Mouse (Mus musculus) embryonic facial prominence, embryonic 12.5 days (tissue): ENCODE data around the gene Map2k1. TPM values are rescaled to one million over a fixed set of nuclear protein-coding genes. Genes with fewer than 3 reads are reported as not detected.
"Not testable (repeated sequence)": the region's sequence is repeated elsewhere in the genome, so short reads cannot be mapped to it uniquely, and the experiment has no call there.

Experiments
- ATAC-seq: fragments of 200-750 bp; cut with Nextera tagmentation; 2 replicates; pipeline ENCODE4 v1.8.0; 2017; ENCODE audit not compliant: insufficient number of reproducible peaks, insufficient read depth, low FRiP score, low TSS enrichment
- H3K27ac ChIP-seq: fragments of 300-500 bp; sonication (generic); 2 replicates; pipeline ENCODE4 v1.5.1; 2016; ENCODE audit warnings: mild to moderate bottlenecking
- H3K27me3 ChIP-seq: fragments of 300-500 bp; sonication (generic); 2 replicates; pipeline ENCODE4 v1.6.1; 2016; ENCODE audit warnings: mild to moderate bottlenecking, moderate library complexity
- H3K36me3 ChIP-seq: fragments of 300-500 bp; sonication (generic); 2 replicates; pipeline ENCODE4 v1.6.1; 2016; ENCODE audit warnings: mild to moderate bottlenecking
- H3K4me1 ChIP-seq: fragments of 300-500 bp; sonication (generic); 2 replicates; pipeline ENCODE4 v1.6.1; 2016
- H3K4me2 ChIP-seq: fragments of 300-500 bp; sonication (generic); replicated peaks from 2 replicates; pipeline ENCODE4 v1.6.1; 2016; ENCODE audit warnings: mild to moderate bottlenecking, moderate library complexity
- H3K4me3 ChIP-seq: fragments of 300-500 bp; sonication (generic); 2 replicates; pipeline ENCODE4 v1.5.1; 2016; ENCODE audit warnings: mild to moderate bottlenecking
- H3K9ac ChIP-seq: fragments of 300-500 bp; sonication (generic); 2 replicates; pipeline ENCODE4 v1.6.1; 2016; ENCODE audit warnings: mild to moderate bottlenecking, moderate library complexity
- H3K9me3 ChIP-seq: fragments of 300-500 bp; sonication (generic); 2 replicates; pipeline ENCODE4 v1.6.1; 2016; ENCODE audit warnings: mild to moderate bottlenecking, moderate library complexity
- WGBS: fragments of 180-500 bp; shearing (Covaris S2); methylation state at CpG from one replicate; pipeline ENCODE4 v1.1.7; 2016; 5-methylcytosine and 5-hydroxymethylcytosine counted together
- polyA plus RNA-seq: library from polyadenylated mRNA; unstranded; fragments of >200 nt; fragmentation: Nextera tagmentation; extraction: Ambion mirVana; gene quantifications from 2 replicates; pipeline ENCODE4 v1.2.1, GENCODE M21; 2016

The Map2k1 gene
- polyA plus RNA-seq, result 77.0 and 79.1 TPM in 2 replicates

DNA sequence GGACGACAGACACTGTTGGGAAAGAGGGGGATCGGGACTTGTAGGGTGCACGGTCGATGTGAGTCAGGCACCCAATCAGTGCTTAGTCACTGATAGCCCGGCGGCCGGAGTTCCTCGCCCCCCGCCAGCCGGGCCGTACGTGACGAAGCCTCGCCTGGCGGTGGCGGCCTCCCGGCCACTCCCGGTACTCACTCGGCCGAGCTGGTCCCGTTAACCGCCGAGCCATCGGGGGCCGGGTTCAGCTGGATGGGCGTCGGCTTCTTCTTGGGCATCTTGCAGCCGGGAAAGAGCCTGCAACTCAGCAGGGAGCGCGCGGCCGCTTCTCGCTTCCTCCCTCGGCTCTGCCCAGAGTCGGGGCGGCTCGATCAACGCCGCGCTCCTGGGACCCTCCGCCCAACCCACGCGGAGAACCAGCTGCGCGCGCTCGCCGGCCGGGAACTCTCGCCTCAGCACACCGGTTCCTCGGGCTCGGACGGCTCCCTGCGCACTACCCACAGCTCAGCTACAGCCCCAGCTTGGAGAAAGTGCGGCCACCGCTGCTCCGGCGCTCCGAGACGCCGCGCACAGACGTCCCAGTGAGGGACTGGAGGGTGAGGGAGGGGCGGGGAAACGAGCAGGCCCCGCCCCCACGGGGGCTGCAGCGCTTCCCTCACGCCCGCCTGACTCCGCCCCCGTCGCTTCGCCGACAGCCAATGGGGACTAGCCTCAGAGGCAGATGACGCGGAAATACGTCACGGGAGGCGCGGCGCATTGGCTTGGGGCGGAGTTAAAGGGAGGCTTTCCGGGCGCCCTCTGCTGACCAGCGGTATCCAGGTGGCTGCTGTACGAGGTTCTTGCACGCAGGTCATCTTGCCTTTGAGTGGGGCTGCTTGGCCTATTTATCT, at the start of gene Map2k1:
Map2k1 (minus strand) TSS at position 611 of the 884 bp plus-strand sequence.
- Histone ChIP-seq H3K4me3 (peak within 1 kb of the TSS; percentile 77), H3K27me3 (no peaks in the 10 kb centered on the region), H3K9ac (peak within 1 kb of the TSS; percentile 80), H3K4me1 (peaks cover 24% of the 10 kb centered on the region), H3K27ac (peak within 1 kb of the TSS; percentile 93), H3K36me3 (peaks cover 4% of the 10 kb centered on the region; the same call in 1 of the 2 replicates), H3K4me2 (peak within 1 kb of the TSS; percentile 82), H3K9me3 (no peaks in the 10 kb centered on the region)
- ATAC-seq, result peak; percentile 91
- under 1% methylated on average over 85 of the region's 89 CpGs for WGBS

DNA sequence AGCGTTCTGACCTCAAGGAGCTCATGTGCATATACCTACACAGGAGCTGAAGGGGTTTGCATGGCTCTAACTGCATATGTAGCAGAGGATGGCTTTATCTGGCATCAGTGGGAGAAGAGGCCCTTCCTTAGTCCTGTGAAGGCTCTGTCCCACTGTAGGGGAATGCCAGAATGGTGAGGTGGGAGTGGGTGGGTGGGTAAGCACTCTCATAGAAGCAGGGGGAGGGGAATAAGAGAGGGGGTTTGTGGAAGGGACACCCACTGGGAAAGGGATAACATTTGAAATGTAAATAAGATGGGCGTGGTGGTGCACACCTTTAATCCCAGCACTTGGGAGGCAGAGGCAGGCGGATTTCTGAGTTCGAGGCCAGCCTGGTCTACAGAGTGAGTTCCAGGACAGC, 49.7 kb upstream of the Map2k1 start:
- 92% methylated on average over 4 of the region's 4 CpGs for WGBS
- not testable (repeated sequence) for ATAC-seq, H3K4me2 ChIP-seq, H3K9ac ChIP-seq, H3K9me3 ChIP-seq, H3K27ac ChIP-seq, H3K27me3 ChIP-seq, H3K4me3 ChIP-seq, H3K4me1 ChIP-seq
- peaks cover 60% of the 10 kb centered on the region for H3K36me3 ChIP-seq

- Histone ChIP-seq H3K4me2 (peak overlapping the region; percentile 71), H3K9me3 (no peaks in the 10 kb centered on the region), H3K4me3 (peak overlapping the region; percentile 81), H3K27ac (peak overlapping the region; percentile 97; the same call in 1 of the 2 replicates), H3K4me1 (peaks cover 7% of the 10 kb centered on the region), H3K36me3 (no peaks in the 10 kb centered on the region), H3K27me3 (no peaks in the 10 kb centered on the region), H3K9ac (peak overlapping the region; percentile 94)
- ATAC-seq, result no peak
- 52% methylated on average over 5 of the region's 5 CpGs for WGBS
Measured at GRCm38 (mm10) chr9:64282404-64282987, 29.1 kb upstream of the Map2k1 start.

DNA sequence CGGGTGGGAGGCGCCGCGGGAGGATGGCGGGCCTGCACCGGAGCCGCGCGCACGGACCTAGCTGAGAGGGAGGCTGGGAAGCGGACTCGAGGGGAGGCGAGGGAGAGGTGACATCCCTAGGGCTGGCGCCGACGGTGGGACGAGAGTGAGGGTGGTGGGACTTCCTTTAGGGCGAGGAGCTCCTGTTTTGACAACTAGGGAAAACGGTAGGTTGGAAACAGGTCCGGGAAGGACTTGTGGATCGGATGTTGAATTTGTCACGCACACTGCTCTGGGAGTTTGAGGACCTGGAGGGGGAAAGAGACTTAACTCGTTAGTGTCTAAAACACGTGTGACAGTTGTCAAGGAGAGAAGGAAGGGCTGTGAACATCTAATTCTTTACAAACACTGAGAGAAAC, 28.3 kb upstream of the Map2k1 start:
- under 1% methylated on average over 24 of the region's 24 CpGs for WGBS
- no peaks in the 10 kb centered on the region for H3K36me3 ChIP-seq
- peak overlapping the region; percentile 94 for H3K9ac ChIP-seq
- ATAC-seq, result peak; percentile 89
- no peaks in the 10 kb centered on the region for H3K9me3 ChIP-seq
- H3K4me2 ChIP-seq, result peak overlapping the region; percentile 71
- no peaks in the 10 kb centered on the region for H3K27me3 ChIP-seq
- H3K4me1 ChIP-seq, result peaks cover 7% of the 10 kb centered on the region
- H3K27ac ChIP-seq, result peak overlapping the region; percentile 97
- peak overlapping the region; percentile 81 for H3K4me3 ChIP-seq

GRCm38 (mm10) chr9:64281105-64281780, 27.8 kb upstream of the Map2k1 start, which contains the start of gene Tipin:
Gene Tipin, plus strand, starts transcription at chr9:64281581.
- Histone ChIP-seq H3K9ac (peak within 1 kb of the TSS; percentile 94), H3K4me3 (peak within 1 kb of the TSS; percentile 81), H3K27ac (peak within 1 kb of the TSS; percentile 97), H3K27me3 (no peaks in the 10 kb centered on the region), H3K36me3 (no peaks in the 10 kb centered on the region), H3K4me1 (peaks cover 7% of the 10 kb centered on the region), H3K4me2 (peak within 1 kb of the TSS; percentile 71), H3K9me3 (no peaks in the 10 kb centered on the region)
- ATAC-seq, result peak; percentile 89
- 3% methylated on average over 46 of the region's 46 CpGs for WGBS

DNA sequence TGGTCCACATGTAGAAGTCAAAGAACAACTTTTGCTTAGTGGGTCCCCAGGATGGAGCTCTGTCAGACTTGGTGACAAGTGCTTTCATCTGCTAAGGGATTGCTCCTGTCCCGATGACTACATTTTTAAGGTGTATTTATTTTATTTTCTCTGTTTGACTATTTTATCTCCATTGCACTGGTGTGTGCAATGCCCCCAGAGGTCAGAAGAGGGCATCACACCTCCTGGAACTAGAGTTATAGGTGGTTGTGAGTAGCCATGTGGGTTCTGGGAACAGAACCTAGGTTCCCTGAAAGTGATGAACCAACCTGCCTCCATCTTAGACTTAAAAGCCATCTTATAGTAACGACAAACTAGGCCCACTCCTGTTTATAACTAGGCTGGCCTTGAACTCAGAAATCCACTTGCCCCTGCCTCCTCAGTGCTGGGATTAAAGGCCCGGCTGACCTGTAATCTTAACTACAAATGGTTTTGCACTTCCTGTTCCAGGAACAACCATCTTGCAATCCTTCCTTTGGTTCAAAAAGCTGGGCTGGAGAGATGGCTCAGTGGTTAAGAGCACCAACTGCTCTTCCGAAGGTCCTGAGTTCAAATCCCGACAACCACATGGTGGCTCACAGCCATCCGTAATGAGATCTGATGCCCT, 25.4 kb upstream of the Map2k1 start:
- no peaks in the 10 kb centered on the region for H3K9me3 ChIP-seq
- no peak overlapping the region for H3K4me3 ChIP-seq
- ATAC-seq, result no peak
- WGBS, result 93% methylated on average over 6 of the region's 6 CpGs
- H3K27me3 ChIP-seq, result no peaks in the 10 kb centered on the region
- no peak overlapping the region for H3K9ac ChIP-seq
- H3K4me2 ChIP-seq, result no peak overlapping the region
- peaks cover 7% of the 10 kb centered on the region for H3K4me1 ChIP-seq
- H3K27ac ChIP-seq, result no peak overlapping the region
- no peaks in the 10 kb centered on the region for H3K36me3 ChIP-seq

GRCm38 (mm10) chr9:64277706-64278105, 24.3 kb upstream of the Map2k1 start:
- H3K9ac ChIP-seq, result no peak overlapping the region
- no peak for ATAC-seq

GRCm38 (mm10) chr9:64274919-64275318, 21.5 kb upstream of the Map2k1 start:
- no peaks in the 10 kb centered on the region for H3K36me3 ChIP-seq
- H3K9me3 ChIP-seq, result no peaks in the 10 kb centered on the region
- no peak overlapping the region for H3K4me3 ChIP-seq
- no peak overlapping the region for H3K9ac ChIP-seq
- ATAC-seq, result no peak
- no peaks in the 10 kb centered on the region for H3K27me3 ChIP-seq
- 74% methylated on average over 1 of the region's 1 CpGs for WGBS
- no peak overlapping the region for H3K27ac ChIP-seq
- H3K4me2 ChIP-seq, result no peak overlapping the region
- no peaks in the 10 kb centered on the region for H3K4me1 ChIP-seq

More at GRCm38 (mm10) chr9:64277706-64278105, 24.3 kb upstream of the Map2k1 start:
- Histone ChIP-seq H3K27ac (no peak overlapping the region), H3K9me3 (no peaks in the 10 kb centered on the region), H3K4me1 (peaks cover 7% of the 10 kb centered on the region), H3K36me3 (no peaks in the 10 kb centered on the region), H3K27me3 (no peaks in the 10 kb centered on the region), H3K4me2 (no peak overlapping the region), H3K4me3 (no peak overlapping the region)
- 67% methylated on average over 8 of the region's 8 CpGs for WGBS

DNA sequence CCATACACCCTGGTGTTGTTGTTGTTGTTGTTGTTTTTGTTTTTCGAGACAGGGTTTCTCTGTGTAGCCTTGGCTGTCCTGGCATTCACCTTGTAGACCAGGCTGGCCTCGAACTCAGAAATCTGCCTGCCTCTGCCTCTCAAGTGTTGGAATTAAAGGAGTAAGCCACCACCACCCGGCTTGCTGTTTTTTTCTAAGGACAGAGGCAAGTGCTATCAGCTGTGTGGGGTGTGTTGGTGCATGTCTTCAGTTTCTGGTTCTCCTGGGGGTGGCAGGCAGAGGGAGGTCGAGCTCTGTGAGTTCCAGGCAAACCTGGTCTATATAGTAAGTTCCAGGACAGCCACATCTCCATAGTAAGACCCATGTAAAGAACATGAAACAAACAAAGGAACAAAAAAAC, 20.9 kb upstream of the Map2k1 start:
- Histone ChIP-seq H3K27ac (no peak overlapping the region), H3K9me3 (no peaks in the 10 kb centered on the region), H3K4me2 (no peak overlapping the region), H3K36me3 (no peaks in the 10 kb centered on the region), H3K4me3 (no peak overlapping the region), H3K27me3 (no peaks in the 10 kb centered on the region), H3K4me1 (no peaks in the 10 kb centered on the region), H3K9ac (no peak overlapping the region)
- ATAC-seq, result no peak
- WGBS, result 77% methylated on average over 4 of the region's 4 CpGs

GRCm38 (mm10) chr9:64273757-64274156, 20.3 kb upstream of the Map2k1 start:
- Histone ChIP-seq H3K9me3 (no peaks in the 10 kb centered on the region), H3K27ac (no peak overlapping the region), H3K9ac (no peak overlapping the region), H3K4me3 (no peak overlapping the region), H3K4me1 (no peaks in the 10 kb centered on the region), H3K4me2 (no peak overlapping the region), H3K36me3 (no peaks in the 10 kb centered on the region), H3K27me3 (no peaks in the 10 kb centered on the region)
- WGBS, result 67% methylated on average over 4 of the region's 4 CpGs
- ATAC-seq, result no peak

DNA sequence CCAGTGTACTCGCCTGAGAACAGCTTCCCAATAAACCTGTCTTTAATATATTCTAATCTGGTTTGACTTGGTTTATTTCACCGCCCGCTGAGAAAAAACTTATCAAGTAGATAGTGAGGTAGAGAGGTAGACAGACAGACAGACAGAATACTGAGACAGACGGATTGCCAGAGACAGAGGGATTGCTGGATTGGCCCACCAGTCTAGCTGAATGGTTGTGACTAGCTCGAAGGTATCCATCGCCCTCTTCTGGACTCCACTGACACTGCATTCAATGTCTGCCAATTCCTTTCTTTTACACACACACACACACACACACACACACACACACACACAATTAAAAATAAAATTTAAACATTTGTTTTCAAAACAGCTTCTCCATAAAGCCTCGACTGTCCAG, 19.2 kb upstream of the Map2k1 start:
- no peak overlapping the region for H3K4me2 ChIP-seq
- H3K4me3 ChIP-seq, result no peak overlapping the region
- no peaks in the 10 kb centered on the region for H3K36me3 ChIP-seq
- no peaks in the 10 kb centered on the region for H3K27me3 ChIP-seq
- ATAC-seq, result no peak
- no peak overlapping the region for H3K9ac ChIP-seq
- 47% methylated on average over 7 of the region's 7 CpGs for WGBS
- no peak overlapping the region for H3K27ac ChIP-seq
- no peaks in the 10 kb centered on the region for H3K4me1 ChIP-seq
- no peaks in the 10 kb centered on the region for H3K9me3 ChIP-seq
